Mouse (Mus musculus) forebrain, embryonic 16.5 days (tissue): ENCODE data around the gene Dhcr7. TPM values are rescaled to one million over a fixed set of nuclear protein-coding genes. Genes with fewer than 3 reads are reported as not detected.

Source experiments
- ATAC-seq: fragments of 200-750 bp; cut with Nextera tagmentation; 2 replicates; pipeline ENCODE4 v1.8.0; 2017; ENCODE audit warnings: mild to moderate bottlenecking, moderate library complexity
- H3K27ac ChIP-seq: fragments of 300-500 bp; sonication (generic); 2 replicates; pipeline ENCODE4 v1.5.1; 2014; ENCODE audit warnings: low read length, control low read depth
- H3K27me3 ChIP-seq: fragments of 300-500 bp; sonication (generic); replicated peaks from 2 replicates; pipeline ENCODE4 v1.6.1; 2014; ENCODE audit warnings: low read length; ENCODE audit not compliant: control insufficient read depth, insufficient read depth
- H3K36me3 ChIP-seq: fragments of 300-500 bp; sonication (generic); 2 replicates; pipeline ENCODE4 v1.6.1; 2014; ENCODE audit not compliant: control insufficient read depth, insufficient read depth
- H3K4me1 ChIP-seq: fragments of 300-500 bp; sonication (generic); replicated peaks from 2 replicates; pipeline ENCODE4 v1.6.1; 2014; ENCODE audit warnings: low read length; ENCODE audit not compliant: control insufficient read depth, insufficient read depth
- H3K4me2 ChIP-seq: fragments of 300-500 bp; sonication (generic); 2 replicates; pipeline ENCODE4 v1.6.1; 2014; ENCODE audit warnings: mild to moderate bottlenecking, low read length, control low read depth
- H3K4me3 ChIP-seq: fragments of 300-500 bp; sonication (generic); replicated peaks from 2 replicates; pipeline ENCODE4 v1.5.1; 2014; ENCODE audit warnings: mild to moderate bottlenecking, low read length, control low read depth
- H3K9ac ChIP-seq: fragments of 300-500 bp; sonication (generic); replicated peaks from 2 replicates; pipeline ENCODE4 v1.6.1; 2014; ENCODE audit warnings: low read depth, low read length, control low read depth
- H3K9me3 ChIP-seq: fragments of 300-500 bp; sonication (generic); 2 replicates; pipeline ENCODE4 v1.6.1; 2016; ENCODE audit warnings: low read length; ENCODE audit not compliant: control insufficient read depth
- WGBS: fragments of 180-500 bp; shearing (Covaris S2); extraction: QIAGEN DNeasy Blood & Tissue Kit; methylation state at CpG from one replicate; pipeline ENCODE4 v1.1.7; 2014; 5-methylcytosine and 5-hydroxymethylcytosine counted together
- polyA plus RNA-seq: library from polyadenylated mRNA; unstranded; fragments of >200 nt; fragmentation: Nextera tagmentation; extraction: Ambion mirVana; gene quantifications from 2 replicates; pipeline ENCODE4 v1.2.1, GENCODE M21; 2015

Gene Dhcr7
- 51.8 and 61.8 TPM in 2 replicates for polyA plus RNA-seq

DNA sequence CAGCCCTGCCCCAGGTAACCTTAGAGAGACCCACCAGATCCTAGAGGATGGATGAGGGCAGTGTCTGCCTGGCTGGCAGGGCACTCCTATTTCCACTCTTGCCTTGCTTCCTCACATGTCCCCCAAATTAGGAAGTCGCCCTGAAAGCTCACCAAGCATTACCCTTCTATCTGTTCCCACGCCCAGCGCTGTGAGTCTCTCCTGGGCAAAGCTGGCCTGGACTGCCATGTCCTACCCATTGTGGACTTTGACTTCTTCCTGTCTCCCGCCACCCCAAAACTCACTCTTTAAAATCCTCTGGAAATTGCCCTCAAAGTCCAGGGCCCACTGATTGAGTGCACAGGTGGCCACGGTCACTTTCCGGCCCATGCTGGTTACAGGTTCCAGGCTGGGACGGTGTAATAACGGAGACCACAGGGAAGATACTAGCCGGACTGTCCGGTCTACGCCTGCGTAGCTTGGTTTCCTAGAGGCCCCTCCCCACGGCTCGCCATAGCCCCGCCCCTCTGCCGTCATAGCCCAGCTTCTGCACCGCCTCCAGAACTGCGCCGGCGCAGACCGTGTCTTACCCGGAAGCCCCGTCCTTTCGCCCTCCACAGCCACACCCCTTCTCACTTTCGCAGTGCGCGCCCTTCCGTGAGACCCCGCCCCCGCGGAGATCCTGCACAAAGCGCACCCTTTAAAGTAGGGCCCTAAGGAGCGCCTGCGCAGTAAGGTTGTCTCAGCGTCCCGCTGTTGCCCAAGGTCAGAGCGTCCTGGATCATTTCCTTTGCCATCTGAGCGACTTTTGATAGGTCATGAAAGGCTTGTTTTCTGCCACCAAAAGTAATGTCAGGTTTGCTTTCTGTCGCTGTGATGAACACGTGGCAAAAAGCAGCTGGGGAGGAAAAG is at the start of gene Dhcr7, which contains the start of gene Nadsyn1:
Gene Dhcr7, plus strand, starts transcription at position 771 of the 891 bp plus-strand sequence.
Gene Nadsyn1, minus strand, starts transcription at position 475 of the 891 bp plus-strand sequence.
- Histone ChIP-seq H3K9me3 (no peaks in the 10 kb centered on the region), H3K9ac (peak within 1 kb of the TSS; percentile 81), H3K27ac (peak within 1 kb of the TSS; percentile 44), H3K4me3 (peak within 1 kb of the TSS; percentile 78), H3K4me1 (peaks cover 12% of the 10 kb centered on the region), H3K36me3 (no peaks in the 10 kb centered on the region), H3K4me2 (peak within 1 kb of the TSS; percentile 87), H3K27me3 (no peaks in the 10 kb centered on the region)
- under 1% methylated on average over 39 of the region's 40 CpGs for WGBS
- peak; percentile 97 for ATAC-seq

DNA sequence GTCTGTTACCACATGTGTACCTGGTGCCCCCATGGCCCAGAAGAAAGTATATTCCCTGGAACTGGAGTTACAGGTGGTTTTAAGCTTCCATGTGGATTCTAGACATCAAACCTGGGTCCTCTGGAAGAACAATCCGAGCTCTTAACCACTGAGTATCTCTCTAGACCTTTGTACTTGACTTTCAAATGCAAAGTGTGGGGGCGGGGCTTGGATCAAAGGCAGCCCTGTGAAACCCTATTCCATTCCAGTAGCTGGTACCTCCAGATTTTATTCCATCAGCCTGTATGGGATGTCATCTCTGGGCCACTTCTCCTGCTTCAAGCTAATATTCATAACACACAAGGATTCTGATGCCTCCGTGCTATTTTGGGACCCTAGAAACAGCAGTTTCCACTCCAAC is 46.8 kb upstream of the Dhcr7 start:
- no peaks in the 10 kb centered on the region for H3K4me1 ChIP-seq
- H3K4me3 ChIP-seq = no peak overlapping the region
- no peaks in the 10 kb centered on the region for H3K27me3 ChIP-seq
- no peak overlapping the region for H3K4me2 ChIP-seq
- H3K9ac ChIP-seq = no peak overlapping the region
- H3K27ac ChIP-seq = no peak overlapping the region
- ATAC-seq = no peak
- 29% methylated on average over 3 of the region's 3 CpGs for WGBS
- H3K9me3 ChIP-seq = no peaks in the 10 kb centered on the region
- H3K36me3 ChIP-seq = no peaks in the 10 kb centered on the region

DNA sequence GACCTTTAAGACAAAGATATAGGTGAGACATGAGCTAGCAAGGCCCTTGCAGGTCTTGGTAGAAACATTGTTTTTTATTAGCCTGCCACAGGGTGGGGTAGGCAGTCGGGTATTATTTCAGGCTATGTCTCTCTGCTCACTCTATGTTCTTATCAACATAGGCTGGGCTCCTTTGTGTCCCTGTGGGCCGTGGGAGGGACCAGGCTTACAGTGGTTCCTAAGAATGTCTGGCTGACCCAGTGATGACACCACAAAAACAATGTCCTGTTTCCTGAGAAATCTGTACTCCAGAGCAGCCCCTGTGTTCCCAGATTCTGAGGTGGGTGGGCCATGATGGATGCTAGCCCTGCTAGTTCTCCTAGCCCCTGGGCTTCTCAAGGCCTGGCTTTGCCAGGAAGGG is 45.6 kb upstream of the Dhcr7 start:
- H3K9me3 ChIP-seq = no peaks in the 10 kb centered on the region
- H3K9ac ChIP-seq = no peak overlapping the region
- WGBS = 72% methylated on average over 2 of the region's 2 CpGs
- no peak overlapping the region for H3K4me2 ChIP-seq
- no peak overlapping the region for H3K4me3 ChIP-seq
- H3K27me3 ChIP-seq = no peaks in the 10 kb centered on the region
- H3K36me3 ChIP-seq = no peaks in the 10 kb centered on the region
- no peak for ATAC-seq
- H3K27ac ChIP-seq = no peak overlapping the region
- no peaks in the 10 kb centered on the region for H3K4me1 ChIP-seq

GRCm38 (mm10) chr7:143783378-143783995 is 39.5 kb upstream of the Dhcr7 start:
- WGBS = 14% methylated on average over 5 of the region's 6 CpGs
- peak; percentile 64 for ATAC-seq
- H3K4me2 ChIP-seq = peak overlapping the region; percentile 65
- no peaks in the 10 kb centered on the region for H3K27me3 ChIP-seq
- H3K4me3 ChIP-seq = peak overlapping the region; percentile 51
- H3K27ac ChIP-seq = no peak overlapping the region
- peaks cover 18% of the 10 kb centered on the region for H3K4me1 ChIP-seq
- H3K9ac ChIP-seq = peak overlapping the region; percentile 64
- H3K9me3 ChIP-seq = no peaks in the 10 kb centered on the region
- H3K36me3 ChIP-seq = no peaks in the 10 kb centered on the region

DNA sequence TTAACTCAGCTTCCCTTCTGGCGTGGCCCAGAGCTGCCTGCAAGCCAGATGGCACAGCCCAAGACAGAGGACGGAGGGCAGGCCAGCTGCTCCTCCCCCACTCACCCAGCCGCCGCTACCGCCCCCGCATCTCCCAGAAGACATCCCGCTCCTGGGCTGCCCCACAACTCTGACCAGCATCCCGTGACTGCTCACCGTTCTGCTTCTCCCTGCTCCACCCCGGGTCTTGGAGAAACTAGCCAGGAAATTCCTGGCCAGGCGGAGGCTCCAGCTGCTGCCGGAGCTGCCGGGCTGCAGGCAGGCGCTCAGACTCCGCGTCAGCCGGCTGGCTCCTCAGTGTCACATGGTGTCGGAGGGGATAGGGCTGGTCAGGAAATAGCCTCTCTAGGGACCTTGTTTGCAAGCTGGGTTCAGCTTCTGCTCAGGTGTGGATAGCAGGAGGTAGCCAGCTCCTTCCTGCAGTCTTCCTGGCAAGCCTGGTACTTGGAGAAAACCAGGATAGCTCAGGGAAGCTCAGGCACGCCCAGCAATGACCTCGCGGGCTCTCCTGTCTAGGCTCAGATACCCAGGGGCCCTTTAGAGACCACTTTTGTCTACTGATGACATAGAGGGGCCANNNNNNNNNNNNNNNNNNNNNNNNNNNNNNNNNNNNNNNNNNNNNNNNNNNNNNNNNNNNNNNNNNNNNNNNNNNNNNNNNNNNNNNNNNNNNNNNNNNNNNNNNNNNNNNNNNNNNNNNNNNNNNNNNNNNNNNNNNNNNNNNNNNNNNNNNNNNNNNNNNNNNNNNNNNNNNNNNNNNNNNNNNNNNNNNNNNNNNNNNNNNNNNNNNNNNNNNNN is 38.7 kb upstream of the Dhcr7 start, which contains the start of gene Mrgpre:
Gene Mrgpre, minus strand, starts transcription at position 505 of the 834 bp plus-strand sequence.
- H3K4me2 ChIP-seq = peak within 1 kb of the TSS; percentile 65
- H3K36me3 ChIP-seq = no peaks in the 10 kb centered on the region
- no peaks in the 10 kb centered on the region for H3K9me3 ChIP-seq
- H3K9ac ChIP-seq = peak within 1 kb of the TSS; percentile 64
- peaks cover 18% of the 10 kb centered on the region for H3K4me1 ChIP-seq
- no peak within 1 kb of the TSS for H3K27ac ChIP-seq
- ATAC-seq = peak; percentile 85
- 2% methylated on average over 21 of the region's 21 CpGs for WGBS
- H3K4me3 ChIP-seq = peak within 1 kb of the TSS; percentile 51
- H3K27me3 ChIP-seq = no peaks in the 10 kb centered on the region

DNA sequence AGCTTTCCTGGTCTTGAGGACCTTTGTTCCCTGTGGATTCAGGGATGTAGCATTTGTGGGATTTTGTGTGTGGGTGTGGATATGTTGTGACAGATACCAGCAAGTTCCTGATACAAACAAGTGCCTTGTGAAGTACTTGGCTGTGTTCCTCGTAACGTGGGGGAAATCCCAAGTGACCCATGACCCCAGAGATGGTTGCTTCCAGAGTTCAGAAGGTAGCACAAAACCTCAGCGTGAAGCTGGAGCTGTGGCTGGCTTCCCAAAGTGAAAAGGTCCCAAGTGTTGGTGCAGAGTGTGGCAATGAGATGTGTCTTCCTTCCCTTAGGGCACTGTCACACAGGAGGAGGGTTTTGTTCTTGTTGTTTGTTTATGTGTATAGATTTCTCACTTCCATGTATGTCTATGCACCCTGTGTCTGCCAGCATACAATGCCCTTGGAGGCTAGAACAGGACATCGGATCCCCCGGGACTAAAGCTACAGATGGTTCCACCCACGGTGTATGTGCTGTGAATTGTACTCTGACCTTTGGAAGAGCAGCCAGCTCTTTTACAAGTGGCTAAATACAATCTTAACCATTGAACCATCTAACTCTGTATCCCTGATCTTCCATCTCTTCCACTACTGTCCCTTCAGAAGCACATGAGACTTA is 30.5 kb upstream of the Dhcr7 start:
- Histone ChIP-seq H3K4me3 (no peak overlapping the region), H3K27me3 (no peaks in the 10 kb centered on the region), H3K36me3 (peaks cover 5% of the 10 kb centered on the region; the same call in 1 of the 2 replicates), H3K9ac (no peak overlapping the region), H3K4me1 (no peaks in the 10 kb centered on the region), H3K27ac (no peak overlapping the region), H3K4me2 (no peak overlapping the region), H3K9me3 (no peaks in the 10 kb centered on the region)
- 68% methylated on average over 6 of the region's 6 CpGs for WGBS
- no peak for ATAC-seq

- H3K4me1 ChIP-seq = no peaks in the 10 kb centered on the region
- no peak for ATAC-seq
- peaks cover 5% of the 10 kb centered on the region; the same call in 1 of the 2 replicates for H3K36me3 ChIP-seq
- no peaks in the 10 kb centered on the region for H3K9me3 ChIP-seq
- no peak overlapping the region for H3K9ac ChIP-seq
- H3K27me3 ChIP-seq = no peaks in the 10 kb centered on the region
- no peak overlapping the region for H3K4me3 ChIP-seq
- 60% methylated on average over 4 of the region's 4 CpGs for WGBS
- H3K4me2 ChIP-seq = no peak overlapping the region
- H3K27ac ChIP-seq = no peak overlapping the region
These were observed 29.8 kb upstream of the Dhcr7 start for GRCm38 (mm10) chr7:143793121-143793520.

- peaks cover 5% of the 10 kb centered on the region; the same call in 1 of the 2 replicates for H3K36me3 ChIP-seq
- H3K4me1 ChIP-seq = no peaks in the 10 kb centered on the region
- no peaks in the 10 kb centered on the region for H3K27me3 ChIP-seq
- no peak for ATAC-seq
- H3K9ac ChIP-seq = no peak overlapping the region
- no peak overlapping the region for H3K4me2 ChIP-seq
- H3K4me3 ChIP-seq = no peak overlapping the region
- 87% methylated on average over 4 of the region's 4 CpGs for WGBS
- no peaks in the 10 kb centered on the region for H3K9me3 ChIP-seq
- no peak overlapping the region for H3K27ac ChIP-seq
These were observed 24.2 kb upstream of the Dhcr7 start for GRCm38 (mm10) chr7:143798783-143799182.
